Mouse (Mus musculus) A20 (cell line): ENCODE data around the gene Nckipsd.

Experiments used
- DNase-seq: peaks from one replicate; pipeline ENCODE4 v3.0.0-alpha.2; 2011; ENCODE audit warnings: low read depth, low spot score

Nckipsd gene

DNA sequence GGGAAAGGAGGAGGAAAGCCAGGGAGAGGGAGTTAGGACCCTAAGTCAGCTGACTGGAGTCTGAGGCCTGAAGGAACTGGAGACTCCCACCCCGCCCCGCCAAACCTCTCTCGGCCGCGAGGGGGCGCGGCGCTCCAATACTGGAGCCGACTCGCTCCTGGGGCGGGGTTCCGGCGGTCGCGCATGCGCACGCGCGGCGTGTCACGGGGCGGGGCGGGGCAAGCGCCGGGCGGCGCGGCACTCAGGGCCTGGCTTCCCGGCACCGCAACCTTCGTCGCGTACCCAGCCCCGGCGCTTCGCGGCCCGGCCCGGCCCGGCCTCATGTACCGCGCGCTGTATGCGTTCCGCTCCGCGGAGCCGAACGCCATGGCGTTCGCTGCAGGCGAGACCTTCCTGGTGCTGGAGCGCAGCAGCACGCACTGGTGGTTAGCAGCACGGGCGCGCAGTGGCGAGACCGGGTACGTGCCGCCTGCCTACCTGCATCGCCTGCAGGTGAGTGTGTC is at the start of gene Nckipsd:
Gene Nckipsd, plus strand, starts transcription at position 206 of the 503 bp plus-strand sequence.
- peak; percentile 94 for DNase-seq

DNA sequence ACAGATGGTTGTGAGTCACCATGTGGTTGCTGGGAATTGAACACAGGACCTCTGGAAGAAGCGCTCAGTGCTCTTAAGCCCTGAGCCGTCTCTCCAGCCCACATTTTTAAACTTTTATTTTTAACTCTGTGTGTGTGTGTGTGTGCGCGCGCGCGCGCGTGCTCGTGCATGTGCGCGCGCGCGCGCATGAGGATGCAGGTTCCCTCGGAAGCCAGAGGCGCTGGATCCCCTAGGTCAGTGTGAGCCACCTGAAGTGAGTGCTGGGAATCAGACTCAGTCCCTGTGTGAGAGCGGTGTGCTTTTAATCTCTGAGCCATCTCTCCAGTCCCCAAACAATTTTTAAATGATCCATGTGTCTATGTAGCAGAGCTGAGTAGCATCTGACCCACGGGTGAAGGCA is 49.0 kb upstream of the Nckipsd start:
- no peak for DNase-seq

DNA sequence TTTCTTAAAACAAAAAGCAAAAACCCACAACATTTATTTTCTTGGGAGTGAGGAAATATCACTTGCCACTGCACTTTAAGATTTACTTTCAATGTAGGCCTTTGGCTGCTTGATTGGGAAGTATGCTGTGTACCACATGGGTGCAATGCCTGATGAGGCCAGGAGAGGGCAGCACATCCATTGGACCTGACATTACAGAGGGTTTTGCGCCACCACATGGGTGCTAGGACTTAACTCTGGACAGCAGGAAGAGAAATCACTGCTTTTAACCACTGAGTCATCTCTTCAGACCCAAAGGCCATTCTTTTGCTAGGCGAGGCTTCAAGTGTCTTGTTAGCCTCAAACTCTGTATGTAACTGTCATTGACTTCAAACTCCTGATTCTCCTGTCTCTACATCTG is 48.4 kb upstream of the Nckipsd start:
- peak; percentile 82 for DNase-seq

DNA sequence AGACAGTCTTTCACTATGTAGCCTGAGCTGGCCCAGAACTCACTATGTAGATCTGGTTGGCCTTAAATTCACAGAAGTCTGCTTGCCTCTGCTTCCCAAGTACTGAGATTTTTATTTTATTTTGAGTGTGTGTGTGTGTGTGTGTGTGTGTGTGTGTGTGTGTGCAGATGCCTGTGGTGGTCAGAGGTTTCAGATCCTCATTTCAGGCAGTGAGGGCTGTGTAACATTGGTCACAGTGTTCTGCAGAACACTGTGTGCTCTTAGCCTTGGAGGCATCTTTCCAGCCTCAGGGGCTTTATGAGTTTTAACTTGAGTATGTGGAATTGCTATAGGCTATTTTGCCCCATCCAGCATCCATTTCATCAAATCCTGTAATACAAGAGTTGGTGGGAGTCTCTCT is 46.6 kb upstream of the Nckipsd start:
- peak; percentile 80 for DNase-seq

DNA sequence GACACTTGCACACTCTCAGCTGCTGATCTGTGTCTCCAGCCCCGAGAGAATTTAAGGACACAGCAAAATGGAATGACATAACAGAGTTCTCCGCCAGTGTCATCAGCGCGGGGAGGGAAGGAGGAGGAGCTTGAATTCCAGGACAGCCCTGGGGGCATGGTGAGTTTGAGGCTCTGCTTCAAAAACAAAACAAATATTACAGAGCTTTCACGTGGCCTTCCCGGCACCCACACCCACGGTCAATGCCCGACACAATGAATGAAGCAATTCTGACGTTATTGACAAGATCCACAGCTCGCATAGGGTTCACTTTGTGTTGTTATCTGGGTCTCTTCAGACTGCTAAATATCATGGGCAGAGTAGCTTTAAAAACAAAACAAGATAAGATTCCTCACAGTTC is 43.2 kb upstream of the Nckipsd start:
- no peak for DNase-seq

DNA sequence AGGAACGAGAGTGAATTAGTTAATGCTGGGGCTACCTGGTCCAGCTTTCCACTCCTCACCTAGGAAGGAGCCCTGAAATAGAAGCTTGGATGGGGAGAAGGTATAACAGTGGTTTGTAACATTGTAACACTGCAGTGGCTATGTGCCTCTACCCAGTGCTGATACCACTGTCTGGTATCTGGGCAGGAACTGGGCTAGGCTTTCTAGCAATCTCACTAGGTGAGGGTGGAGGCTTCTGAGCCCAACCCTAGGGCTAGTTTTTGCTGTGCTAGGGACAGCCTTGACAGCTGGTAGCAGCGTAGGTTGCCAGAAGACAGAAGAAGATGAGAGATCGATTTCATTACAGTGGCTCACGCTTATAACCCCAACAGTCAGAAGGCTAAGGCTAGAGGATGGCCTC is 31.6 kb upstream of the Nckipsd start:
- DNase-seq: no peak

DNA sequence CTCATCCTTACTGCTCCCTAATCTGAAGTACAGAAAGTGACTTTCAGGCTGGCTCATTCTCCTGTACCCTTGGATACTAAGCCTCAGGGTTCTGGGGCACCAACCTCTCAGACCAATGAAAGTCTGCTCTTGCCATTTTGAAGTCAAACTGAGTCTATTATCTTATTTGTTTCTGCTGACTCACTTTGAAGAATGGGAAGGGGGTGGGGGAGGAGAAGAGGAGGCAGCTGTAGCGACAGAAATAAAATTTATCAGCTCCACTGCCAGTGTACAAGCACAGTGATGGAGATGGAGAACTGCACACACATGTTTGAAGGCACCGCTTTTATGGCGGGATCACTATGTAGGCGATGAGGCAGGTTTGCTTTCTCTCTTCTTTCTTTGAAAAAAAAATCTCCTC is 30.9 kb upstream of the Nckipsd start:
- DNase-seq: no peak

DNA sequence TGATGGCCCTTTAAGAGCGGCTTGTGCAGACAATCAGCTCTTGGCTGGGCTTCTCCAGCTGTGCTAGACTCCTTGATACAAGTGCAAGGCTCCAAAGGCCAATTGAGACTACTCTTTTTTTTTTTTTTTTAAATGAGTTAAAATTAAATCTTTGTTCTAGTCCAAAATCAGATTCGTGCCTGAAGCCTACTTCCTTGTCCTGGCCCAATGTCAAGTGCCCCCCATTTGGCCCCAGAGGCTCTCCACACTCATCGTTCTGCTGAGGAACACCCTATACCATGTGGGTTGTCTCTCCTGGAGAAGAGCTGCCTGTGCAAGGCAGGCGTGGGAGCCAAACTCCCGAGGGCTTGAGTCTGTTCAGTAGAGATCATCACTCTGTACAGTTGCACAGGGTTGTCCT is 27.2 kb upstream of the Nckipsd start:
- no peak for DNase-seq

DNA sequence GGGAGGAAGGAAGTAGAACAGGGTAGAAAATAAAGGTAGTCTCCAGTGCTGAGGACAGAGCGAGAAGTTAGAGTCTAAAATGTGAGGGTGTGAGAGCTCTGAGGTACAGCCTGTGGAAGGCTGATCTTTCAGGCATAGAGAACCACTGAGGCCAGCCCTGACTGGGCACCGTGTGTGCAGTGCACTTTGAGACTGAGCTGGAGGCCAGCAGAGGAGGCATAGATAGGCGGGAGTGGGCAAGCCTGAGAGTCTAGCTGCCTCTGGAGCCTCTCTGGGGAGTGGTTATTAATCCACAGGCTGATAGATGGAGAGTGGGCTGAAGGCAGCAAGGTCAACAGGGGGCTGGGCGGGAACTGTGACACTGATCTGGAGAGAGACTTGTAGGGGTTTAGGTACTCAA is 26.3 kb upstream of the Nckipsd start:
- DNase-seq: no peak

DNA sequence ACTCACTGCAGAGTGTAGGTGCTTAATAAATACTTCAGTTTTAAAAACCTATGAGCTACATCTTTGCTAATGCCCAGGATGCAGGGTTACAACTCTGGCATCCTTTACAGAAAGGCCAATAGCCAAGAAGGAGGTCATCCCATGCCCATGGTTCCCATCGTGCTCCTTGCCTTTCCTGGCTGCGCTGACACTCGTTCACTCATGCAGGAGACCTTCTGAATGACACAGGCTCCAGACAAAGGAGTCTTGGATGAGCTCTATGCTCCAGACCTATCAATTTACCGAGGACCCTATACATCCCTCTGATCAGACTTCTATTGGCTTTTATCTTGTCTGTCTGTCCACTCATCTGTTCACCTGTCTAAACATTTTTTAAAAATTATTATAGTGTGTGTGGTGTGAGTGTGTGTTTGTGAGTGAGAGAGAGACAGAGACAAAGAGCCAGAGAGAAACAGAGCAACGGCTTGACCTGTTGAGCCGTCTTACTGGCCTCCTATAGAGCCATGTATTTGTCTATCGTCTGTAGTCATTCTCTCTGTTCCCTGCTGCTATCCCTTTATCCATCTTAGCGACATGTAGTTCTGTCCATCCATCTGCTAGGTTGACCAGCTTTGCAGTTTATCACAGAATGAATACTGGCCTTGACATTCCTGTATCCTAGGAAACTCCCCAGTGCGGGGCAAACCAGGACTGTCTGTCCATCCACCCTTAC is 25.2 kb upstream of the Nckipsd start:
- DNase-seq: no peak

DNA sequence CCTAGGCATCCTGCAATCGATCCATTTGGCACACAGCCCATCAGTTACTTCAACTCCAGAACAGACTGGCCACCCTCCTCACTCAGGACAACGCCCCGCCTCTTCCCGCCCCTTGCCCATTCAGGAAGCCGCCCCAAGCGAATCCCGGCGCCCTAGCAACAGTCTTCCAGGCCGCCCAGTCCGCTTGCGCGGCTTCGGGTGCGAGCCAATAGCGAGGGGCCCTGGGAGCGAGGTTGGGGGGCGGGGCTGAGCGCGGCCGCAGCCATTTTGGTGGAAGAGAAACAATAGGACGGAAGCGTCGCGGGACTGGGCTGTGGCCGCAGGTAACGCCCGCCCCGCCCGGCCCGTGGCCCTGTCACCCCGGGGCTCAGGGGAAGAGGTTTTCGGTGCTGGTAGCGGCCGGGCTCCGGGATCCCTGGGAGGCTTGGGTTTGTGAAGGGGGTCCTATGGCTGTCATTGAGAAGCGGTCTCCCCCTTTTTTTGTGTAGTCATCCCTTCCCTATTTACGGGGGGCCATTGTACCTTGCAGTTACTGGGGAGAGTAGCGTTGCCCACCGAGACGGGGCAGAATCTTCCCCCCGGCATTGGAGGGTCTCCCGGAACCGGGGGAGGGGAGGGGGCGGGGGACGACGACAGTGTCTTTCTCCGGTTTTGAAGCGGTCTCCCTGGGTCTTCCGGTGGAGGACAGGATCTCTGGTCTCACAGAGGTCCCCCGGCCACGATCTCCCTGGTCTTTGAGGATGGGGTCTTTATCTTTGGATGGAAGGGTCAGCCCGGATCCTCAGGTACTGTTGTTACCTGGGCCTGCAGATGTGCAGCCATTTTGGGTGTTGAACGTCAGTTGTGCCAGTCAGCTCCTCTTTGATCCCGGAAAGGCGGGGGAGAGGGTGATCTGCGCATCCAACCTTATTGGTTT is 24.4 kb upstream of the Nckipsd start, which contains the start of gene Ip6k2:
Gene Ip6k2, plus strand, starts transcription at position 249 of the 916 bp plus-strand sequence.
- DNase-seq: peak; percentile 95

DNA sequence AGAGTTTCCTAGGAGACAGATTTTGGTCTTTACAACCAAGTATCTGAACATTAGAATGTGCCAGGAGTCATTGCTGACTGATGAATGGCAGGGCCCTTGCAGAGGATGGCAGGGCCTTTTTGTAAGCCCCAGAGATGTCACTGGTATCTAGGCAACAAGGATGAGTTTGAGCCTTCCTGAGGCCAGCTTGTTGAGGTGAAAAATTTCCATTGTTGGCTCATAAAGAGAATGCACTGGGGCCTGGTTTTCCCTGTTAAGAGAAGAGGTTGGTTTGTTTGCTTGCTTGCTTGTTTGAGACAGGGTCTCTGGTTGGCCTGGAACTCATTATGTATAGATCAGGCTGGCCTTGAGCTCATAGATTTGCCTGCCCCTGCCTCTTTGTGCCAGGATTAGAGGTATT is 22.8 kb upstream of the Nckipsd start:
- no peak for DNase-seq

DNA sequence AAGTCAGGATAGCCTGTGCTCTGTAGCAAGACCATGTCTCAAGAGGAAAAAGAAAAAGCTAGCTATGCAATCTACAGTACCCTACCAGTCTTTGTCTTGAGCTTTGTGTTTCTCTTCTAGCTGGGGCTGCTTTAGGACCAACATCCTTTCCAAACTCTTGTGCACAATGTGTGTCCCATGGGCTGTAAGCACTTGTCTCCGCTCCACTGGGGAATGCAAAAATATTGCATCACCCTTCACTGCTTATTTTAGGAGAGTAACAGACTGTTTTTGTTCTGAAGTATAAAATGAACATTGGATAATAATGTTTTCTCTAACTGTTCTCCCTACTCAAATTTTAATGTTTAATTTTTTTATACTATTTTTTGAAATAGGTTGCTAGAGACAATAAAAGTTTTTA is 21.7 kb upstream of the Nckipsd start:
- no peak for DNase-seq

DNA sequence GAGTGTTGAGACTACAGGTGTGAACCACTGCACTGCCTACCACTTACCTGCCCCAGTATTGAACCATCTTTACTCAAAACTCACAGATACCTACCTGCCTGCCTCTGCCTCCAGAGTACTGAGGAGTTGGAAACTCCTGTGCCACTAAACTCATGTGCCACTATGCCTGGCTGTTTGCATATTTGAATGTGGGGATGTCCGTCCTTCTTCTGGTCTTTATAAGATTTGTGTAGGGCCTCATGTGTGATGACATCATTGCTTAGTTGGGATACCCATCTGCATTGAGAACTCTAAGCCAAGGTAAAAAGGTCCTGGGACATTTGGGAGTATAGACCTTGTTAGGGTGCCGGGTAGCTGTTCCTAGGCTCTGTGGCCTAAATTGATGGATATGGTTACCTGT is 21.1 kb upstream of the Nckipsd start:
- no peak for DNase-seq

DNA sequence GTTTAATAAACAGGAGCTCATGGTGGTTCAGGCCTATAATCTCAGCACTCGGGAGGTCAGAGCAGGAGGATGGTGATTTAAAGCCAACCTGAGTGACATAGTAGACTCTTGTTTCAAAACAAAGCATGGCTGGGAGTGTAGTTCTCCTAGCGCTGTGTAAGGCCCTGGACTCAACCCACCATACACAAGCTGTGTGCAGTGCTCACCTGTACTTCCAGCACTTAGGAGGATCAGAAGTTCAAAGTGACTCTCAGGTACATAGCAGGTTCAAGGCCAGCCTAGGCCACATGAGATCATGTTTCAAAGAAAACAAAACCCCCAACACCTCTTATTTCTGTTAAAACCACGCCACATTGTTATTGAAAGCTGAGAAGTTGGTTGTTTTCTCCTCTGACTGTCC is 19.5 kb upstream of the Nckipsd start:
- no peak for DNase-seq

DNA sequence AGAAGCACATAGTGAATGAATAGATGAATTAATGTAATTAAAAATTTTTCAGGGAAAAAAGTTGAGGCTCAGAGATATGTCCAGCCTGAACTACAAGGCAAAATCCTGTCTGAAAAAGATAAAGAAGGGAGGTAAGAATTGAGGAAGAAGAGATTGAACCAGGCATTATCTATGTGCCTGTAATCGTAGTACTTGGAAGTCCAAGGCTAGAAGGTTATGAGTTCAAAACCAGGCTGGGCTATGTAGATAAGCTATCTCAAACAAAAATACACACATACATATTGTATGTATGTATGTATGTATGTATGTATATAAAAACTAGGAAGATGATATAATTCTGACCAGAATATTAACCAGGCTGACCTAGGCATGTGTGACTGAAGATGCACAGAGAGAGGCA is 15.9 kb upstream of the Nckipsd start:
- DNase-seq: peak; percentile 24

DNA sequence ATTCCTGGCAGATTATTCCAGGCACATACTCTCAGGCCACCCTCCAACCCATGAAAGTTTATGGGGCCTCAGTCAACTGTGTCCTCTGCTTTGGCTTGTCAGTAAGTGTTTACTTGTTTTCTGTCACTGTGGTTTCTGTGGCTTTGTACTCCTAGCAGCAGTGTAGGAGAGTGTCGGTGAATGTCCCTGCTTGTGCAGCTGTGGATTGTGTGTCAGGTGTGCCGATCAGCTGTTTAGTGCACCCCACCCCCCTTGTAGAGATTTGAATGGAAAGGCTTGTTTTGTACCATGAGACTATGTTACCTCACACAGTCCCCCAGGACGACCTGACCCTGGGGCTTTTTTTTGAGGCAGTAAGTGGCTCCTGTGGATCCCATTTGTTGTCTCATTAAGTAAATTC is 15.4 kb upstream of the Nckipsd start:
- peak; percentile 75 for DNase-seq

DNA sequence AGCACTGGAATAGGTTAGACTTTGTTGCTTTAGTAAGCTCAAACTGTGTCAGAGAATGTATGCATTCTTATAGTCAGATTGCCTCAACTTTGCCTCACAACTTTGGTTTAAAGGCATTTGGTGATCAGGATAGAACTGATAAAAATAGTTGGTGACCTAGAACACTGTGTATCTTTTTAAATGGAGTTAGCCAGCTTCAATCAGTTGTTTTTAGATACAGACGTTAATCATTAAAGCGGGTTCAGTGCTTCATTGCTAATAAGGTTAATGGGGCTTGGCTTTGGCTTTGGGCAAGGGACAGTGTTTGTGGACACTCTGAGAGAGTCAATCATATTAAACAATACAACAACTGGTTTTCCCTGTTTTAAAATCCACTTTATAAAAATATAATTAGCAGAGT is 12.9 kb upstream of the Nckipsd start:
- DNase-seq: no peak

DNA sequence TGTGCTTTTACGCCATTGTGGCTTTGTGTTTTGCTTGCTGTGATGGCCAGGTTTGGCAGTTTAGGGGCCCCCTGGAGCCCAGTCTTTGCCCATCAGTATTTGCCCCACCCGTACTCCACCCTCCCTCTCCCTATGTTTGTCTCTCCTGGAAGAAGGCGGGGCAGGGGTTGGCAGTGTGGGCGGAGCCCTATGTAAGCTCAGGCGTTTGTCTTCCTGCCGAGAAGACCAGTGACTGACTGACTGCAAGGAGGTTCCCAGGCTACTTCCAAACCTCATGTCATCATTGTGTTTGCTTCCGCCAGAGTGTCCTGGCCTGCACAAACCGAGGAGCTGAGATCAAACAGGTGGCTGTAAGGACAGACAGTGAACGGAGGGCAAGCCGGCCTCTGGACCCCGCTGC is 12.4 kb upstream of the Nckipsd start:
- no peak for DNase-seq

DNA sequence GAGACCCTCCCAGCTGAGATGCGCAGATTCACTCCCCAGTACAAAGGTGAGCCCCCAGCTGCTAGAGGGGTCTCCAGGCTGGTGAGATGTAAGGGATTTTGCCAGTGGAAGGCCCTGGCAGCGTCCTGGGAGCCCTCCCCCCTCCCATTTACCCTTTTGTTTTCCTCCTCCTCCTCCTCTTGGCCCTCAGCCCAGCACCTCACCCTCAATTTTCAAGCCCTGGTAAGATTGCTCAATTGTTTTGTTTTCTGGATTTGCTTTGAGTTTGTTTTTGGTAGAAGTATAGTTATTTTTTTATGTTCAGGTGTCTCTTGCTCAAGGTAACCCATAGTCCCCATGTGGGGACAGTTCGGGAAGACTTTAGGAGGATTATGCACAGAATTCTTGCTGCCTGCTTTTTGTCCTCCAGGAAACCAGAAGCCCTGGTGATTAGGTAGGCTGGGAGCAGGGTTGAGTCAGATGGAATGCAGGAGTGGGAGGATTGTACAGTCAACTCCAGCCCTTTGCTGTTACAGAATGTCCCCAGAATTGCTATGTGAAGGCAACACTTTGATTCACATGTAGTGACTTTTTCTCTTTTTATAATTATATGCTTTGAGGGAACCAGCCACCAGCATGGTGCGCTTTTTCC is 11.7 kb upstream of the Nckipsd start:
- no peak for DNase-seq

DNA sequence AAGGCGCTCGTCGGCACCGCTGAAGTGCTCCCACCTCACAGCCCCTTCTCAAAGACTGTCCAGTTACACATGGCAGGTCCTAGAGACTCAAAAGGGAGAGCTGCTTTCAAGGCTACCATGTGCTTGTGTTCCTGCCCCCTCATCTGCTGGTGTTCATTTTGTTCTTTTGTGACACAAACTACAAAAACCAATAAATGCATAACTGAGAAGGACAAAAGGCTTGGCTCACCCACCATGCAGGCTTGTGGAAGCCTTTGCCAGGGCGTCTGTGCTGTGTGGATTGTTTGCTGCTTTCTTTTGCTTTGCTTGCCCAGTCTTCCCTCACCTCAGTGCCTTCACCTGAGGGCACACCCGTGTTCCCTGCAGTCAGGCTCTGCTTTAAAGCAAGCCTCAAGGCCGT is 10.7 kb upstream of the Nckipsd start:
- no peak for DNase-seq

DNA sequence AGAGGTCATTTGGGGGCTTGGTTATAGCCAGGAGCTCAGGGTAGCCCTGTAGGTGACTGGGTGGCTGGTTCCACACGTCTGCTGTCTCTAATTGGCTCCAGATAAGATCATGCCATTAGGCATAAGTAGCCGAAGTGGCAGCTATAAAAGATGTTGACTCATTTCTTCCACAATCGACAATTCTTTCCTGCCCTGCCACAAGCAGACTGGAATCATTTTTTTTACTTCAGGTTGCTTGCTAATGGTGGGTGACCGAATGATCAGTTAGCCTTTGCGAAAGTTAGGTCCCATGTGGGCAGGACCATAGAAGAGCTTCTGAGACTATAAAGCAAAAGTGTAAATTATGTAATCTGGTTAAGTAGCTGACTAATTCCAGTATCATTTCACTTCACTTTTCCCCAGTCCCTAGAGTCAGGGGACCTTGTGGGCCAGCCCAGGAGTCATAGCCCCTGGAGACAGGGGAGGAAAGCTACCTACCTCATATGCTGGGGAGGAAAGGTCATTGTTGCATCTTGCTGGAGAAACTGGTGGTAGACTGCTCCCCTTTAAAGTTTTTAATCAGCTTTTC is 9.6 kb upstream of the Nckipsd start:
- DNase-seq: no peak
